Mouse (Mus musculus) small intestine, adult 10 weeks (tissue): ENCODE results near the gene Rassf9. TPM values are rescaled to one million over a fixed set of nuclear protein-coding genes. Genes with fewer than 3 reads are reported as not detected.

Source experiments
- polyA plus RNA-seq: library from polyadenylated mRNA; stranded (reverse); fragments of 350-450 nt; fragmentation: Illumina TruSeq; extraction: RNeasy Lipid Tissue Mini Kit (QIAGEN cat#74804); gene quantifications from one replicate; pipeline ENCODE4 v1.2.3, GENCODE M21; 2014; ENCODE audit warnings: low replicate concordance

The Rassf9 gene
- 1.3 TPM for polyA plus RNA-seq

GRCm38 (mm10) chr10:102511807-102512461, at the start of gene Rassf9:
TSS of gene Rassf9 (plus strand) at chr10:102512222.

GRCm38 (mm10) chr10:102490386-102490785, 21.6 kb upstream of the Rassf9 start, which contains the start of gene Nts:
TSS of gene Nts (minus strand) at chr10:102490486.

Other genes with a start within 250 kb of the Rassf9 start
- 18.3 TPM for gene Nts, start 21.7 kb upstream of the Rassf9 start, polyA plus RNA-seq